Mouse (Mus musculus): ENCODE measurements around the gene Ass1. TPM values are rescaled to one million over a fixed set of nuclear protein-coding genes. Genes with fewer than 3 reads are reported as not detected.

The Ass1 gene
- total and polyA plus RNA-seq, 2 experiments from 2014 or later: 24.9 to 26.4 TPM

DNA sequence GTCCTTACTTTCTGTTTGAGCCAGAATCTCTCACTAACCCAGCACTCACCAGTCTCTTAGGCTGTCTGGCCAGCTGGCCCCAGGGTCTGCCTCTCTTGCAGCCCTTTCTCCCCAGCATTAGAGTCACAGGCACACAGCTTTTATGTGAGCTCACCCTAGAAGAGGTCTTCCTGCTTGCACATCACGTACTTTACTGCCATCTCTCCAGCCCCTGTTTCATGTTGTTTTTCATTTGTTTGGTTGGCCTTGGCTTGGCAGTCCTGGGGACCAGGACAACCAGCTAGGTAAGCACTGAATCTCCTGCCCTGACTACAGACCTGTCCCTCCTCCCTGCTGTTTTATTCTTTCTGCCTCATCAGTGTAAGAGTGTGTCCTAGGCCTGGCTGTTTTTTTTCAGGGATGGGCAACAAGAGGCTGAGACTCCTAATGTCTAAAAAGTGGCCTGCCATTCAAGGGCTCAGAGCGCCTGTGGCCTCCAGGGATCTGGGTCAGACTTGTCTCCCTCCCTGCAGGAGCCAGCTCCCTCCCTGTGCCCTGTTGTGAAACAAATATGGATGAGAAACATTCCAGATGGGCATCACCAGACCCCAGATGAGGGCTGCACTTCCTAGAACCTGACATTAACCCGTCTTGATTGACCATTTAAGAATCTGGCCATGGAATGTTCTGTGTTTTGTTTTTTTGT is 21.1 kb upstream of the Ass1 start:
- TF ChIP-seq CTCF (IDR thresholded peaks at IDR 0.05): no peak
- Histone ChIP-seq H3K9ac (replicated peaks; ENCODE audit: low read length, poor library complexity, severe bottlenecking) (no peak overlapping the region), H3K9me3 (ENCODE audit: low read length) (no peaks in the 10 kb centered on the region), H3K36me3 (ENCODE audit: insufficient read depth, low read length) (no peaks in the 10 kb centered on the region), H3K4me3 (ENCODE audit: low read depth, low read length) (no peak overlapping the region), H3K27ac (ENCODE audit: low read depth, low read length) (no peak overlapping the region), H3K4me2 (ENCODE audit: low read depth, low read length, poor library complexity, severe bottlenecking) (no peak overlapping the region), H3K4me1 (ENCODE audit: insufficient read depth, low read length) (no peaks in the 10 kb centered on the region), H3K27me3 (ENCODE audit: insufficient read depth, low read length) (no peaks in the 10 kb centered on the region)
- ATAC-seq (ENCODE audit: low FRiP score) (no peak; the same call in 1 of the 2 replicates), DNase-seq (ENCODE audit: low spot score) (peak; percentile 9)
- WGBS: 42% methylated on average over 3 of the region's 3 CpGs

DNA sequence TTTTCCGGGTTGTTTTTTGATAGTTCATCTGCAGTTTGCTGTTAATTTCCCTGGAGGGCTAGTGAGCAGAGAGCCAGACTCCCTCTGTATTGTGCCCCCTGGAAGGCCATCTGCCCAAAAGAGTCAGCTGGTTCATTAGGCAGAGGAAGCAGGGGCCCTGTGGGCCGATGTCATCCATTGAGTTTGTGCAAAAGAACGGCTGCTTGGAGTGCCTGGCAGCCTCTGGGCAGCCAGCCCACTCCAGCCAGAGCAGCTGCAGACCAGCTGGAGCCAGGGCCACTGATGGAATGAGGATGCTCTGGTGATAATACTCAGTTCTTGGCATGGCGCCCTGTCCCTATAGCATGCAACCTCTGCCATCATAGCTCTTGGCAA is 20.6 kb upstream of the Ass1 start:
- Histone ChIP-seq H3K36me3 (ENCODE audit: insufficient read depth, low read length) (no peaks in the 10 kb centered on the region), H3K27ac (ENCODE audit: low read depth, low read length) (no peak overlapping the region), H3K4me1 (ENCODE audit: insufficient read depth, low read length) (no peaks in the 10 kb centered on the region), H3K4me3 (ENCODE audit: low read depth, low read length) (no peak overlapping the region), H3K9me3 (ENCODE audit: low read length) (no peaks in the 10 kb centered on the region), H3K9ac (replicated peaks; ENCODE audit: low read length, poor library complexity, severe bottlenecking) (no peak overlapping the region), H3K27me3 (ENCODE audit: insufficient read depth, low read length) (no peaks in the 10 kb centered on the region), H3K4me2 (ENCODE audit: low read depth, low read length, poor library complexity, severe bottlenecking) (no peak overlapping the region)
- ATAC-seq (ENCODE audit: low FRiP score): peak; percentile 85; the same call in 1 of the 2 replicates
- peak; percentile 93 for DNase-seq (ENCODE audit: low spot score)
- WGBS: 35% methylated on average over 4 of the region's 4 CpGs
- no peak for TF ChIP-seq CTCF (IDR thresholded peaks at IDR 0.05)

DNA sequence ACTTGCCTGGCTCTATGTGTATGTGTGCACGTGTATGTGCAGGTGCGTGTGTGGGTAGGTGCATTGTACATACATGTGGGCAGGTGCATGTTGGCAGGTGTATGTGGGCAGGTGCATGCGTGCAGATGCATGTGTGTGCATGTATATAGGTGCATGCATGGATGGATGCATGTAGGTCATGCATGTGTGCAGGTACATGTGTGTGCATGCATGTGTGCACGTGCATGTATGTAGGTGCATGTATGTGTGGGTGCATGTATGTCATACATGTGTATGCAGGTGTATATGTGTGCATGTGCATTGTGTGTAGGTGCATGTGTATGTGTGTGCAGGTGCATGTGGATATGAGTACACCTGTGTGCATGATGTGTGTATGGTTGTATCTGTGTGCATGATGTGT is 20.1 kb upstream of the Ass1 start:
- Histone ChIP-seq H3K4me1 (ENCODE audit: insufficient read depth, low read length) (peaks cover 4% of the 10 kb centered on the region; the same call in 1 of the 2 replicates), H3K36me3 (ENCODE audit: insufficient read depth, low read length) (no peaks in the 10 kb centered on the region), H3K9ac (replicated peaks; ENCODE audit: low read length, poor library complexity, severe bottlenecking) (no peak overlapping the region), H3K27me3 (ENCODE audit: insufficient read depth, low read length) (no peaks in the 10 kb centered on the region), H3K4me3 (ENCODE audit: low read depth, low read length) (no peak overlapping the region), H3K9me3 (ENCODE audit: low read length) (no peaks in the 10 kb centered on the region), H3K4me2 (ENCODE audit: low read depth, low read length, poor library complexity, severe bottlenecking) (no peak overlapping the region), H3K27ac (ENCODE audit: low read depth, low read length) (no peak overlapping the region)
- 97% methylated on average over 4 of the region's 4 CpGs for WGBS
- DNase-seq (ENCODE audit: low spot score) (no peak), ATAC-seq (ENCODE audit: low FRiP score) (no peak)
- no peak for TF ChIP-seq CTCF (IDR thresholded peaks at IDR 0.05)

DNA sequence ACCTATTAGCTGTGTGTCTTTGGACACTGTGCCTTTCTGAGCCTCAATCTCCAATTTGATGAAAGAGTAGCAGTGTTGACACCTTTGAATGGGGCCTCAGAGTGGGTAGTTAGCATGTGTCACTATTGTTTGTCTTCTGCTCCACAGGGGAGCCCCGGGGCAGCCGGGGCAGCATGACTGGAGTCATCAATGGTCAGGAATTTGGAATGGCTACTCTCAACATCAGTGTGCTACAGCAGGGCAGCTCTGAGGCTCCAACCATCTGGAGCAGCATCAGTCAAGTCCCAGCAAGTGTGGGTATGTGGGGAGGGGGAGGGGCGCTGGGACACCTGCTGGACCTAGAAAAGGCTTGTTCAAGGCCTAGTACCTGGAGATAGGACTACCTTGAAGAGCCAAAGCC is 19.3 kb upstream of the Ass1 start:
- Histone ChIP-seq H3K4me2 (ENCODE audit: low read depth, low read length, poor library complexity, severe bottlenecking) (no peak overlapping the region), H3K9me3 (ENCODE audit: low read length) (no peaks in the 10 kb centered on the region), H3K4me1 (ENCODE audit: insufficient read depth, low read length) (peaks cover 4% of the 10 kb centered on the region; the same call in 1 of the 2 replicates), H3K4me3 (ENCODE audit: low read depth, low read length) (no peak overlapping the region), H3K27ac (ENCODE audit: low read depth, low read length) (no peak overlapping the region), H3K9ac (replicated peaks; ENCODE audit: low read length, poor library complexity, severe bottlenecking) (no peak overlapping the region), H3K36me3 (ENCODE audit: insufficient read depth, low read length) (no peaks in the 10 kb centered on the region), H3K27me3 (ENCODE audit: insufficient read depth, low read length) (no peaks in the 10 kb centered on the region)
- 30% methylated on average over 3 of the region's 3 CpGs for WGBS
- ATAC-seq (ENCODE audit: low FRiP score) (no peak), DNase-seq (ENCODE audit: low spot score) (no peak)
- no peak for TF ChIP-seq CTCF (IDR thresholded peaks at IDR 0.05)

DNA sequence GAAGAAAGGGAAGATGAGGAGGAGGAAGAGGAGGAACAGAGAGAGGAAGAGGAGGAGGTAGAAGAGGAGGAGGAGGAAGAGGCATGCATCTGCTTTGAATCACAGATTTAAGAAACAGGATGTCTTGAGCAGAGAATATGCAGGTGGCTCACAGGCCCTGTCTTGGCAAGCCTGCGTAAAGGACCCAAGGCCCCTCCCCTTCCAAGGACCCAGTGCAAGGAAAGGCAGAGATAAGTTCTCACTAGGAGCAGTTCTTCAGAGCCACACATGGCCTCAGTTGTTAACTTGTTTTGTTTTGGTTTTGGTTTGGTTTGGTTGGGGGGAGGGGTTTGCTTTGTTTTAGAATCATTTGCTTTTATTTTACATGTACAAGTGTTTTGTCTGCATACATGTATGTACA is 18.5 kb upstream of the Ass1 start:
- H3K9me3 ChIP-seq (ENCODE audit: low read length): no peaks in the 10 kb centered on the region
- H3K27me3 ChIP-seq (ENCODE audit: insufficient read depth, low read length): no peaks in the 10 kb centered on the region
- H3K4me3 ChIP-seq (ENCODE audit: low read depth, low read length): no peak overlapping the region
- WGBS: 82% methylated on average over 1 of the region's 1 CpGs
- TF ChIP-seq CTCF (IDR thresholded peaks at IDR 0.05): no peak
- DNase-seq (ENCODE audit: low spot score) (no peak), ATAC-seq (ENCODE audit: low FRiP score) (no peak)
- H3K9ac ChIP-seq (replicated peaks; ENCODE audit: low read length, poor library complexity, severe bottlenecking): no peak overlapping the region
- no peak overlapping the region for H3K4me2 ChIP-seq (ENCODE audit: low read depth, low read length, poor library complexity, severe bottlenecking)
- no peaks in the 10 kb centered on the region for H3K36me3 ChIP-seq (ENCODE audit: insufficient read depth, low read length)
- H3K27ac ChIP-seq (ENCODE audit: low read depth, low read length): no peak overlapping the region
- peaks cover 4% of the 10 kb centered on the region; the same call in 1 of the 2 replicates for H3K4me1 ChIP-seq (ENCODE audit: insufficient read depth, low read length)

DNA sequence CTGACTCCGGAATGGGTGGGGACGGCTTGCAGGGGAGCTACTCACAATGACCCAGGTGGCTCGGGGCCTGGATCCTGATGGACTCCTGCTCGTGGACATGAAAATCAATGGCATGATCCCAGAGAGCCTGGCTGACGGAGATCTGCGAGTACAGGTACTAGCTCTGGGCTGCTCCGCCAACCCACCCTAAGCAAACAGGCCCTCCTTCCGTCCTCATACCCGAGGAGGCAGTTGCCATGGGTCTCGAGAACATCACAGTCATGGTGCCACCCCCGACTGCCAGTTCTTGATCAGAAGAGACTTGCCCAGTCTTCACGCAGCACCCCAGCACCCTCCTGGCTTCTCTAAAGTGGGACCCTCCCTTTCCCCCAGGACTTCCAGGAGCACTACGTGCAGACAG is 17.0 kb upstream of the Ass1 start:
- H3K27me3 ChIP-seq (ENCODE audit: insufficient read depth, low read length): no peaks in the 10 kb centered on the region; the same call in 1 of the 2 replicates
- TF ChIP-seq CTCF (IDR thresholded peaks at IDR 0.05): no peak
- 86% methylated on average over 13 of the region's 13 CpGs for WGBS
- no peaks in the 10 kb centered on the region for H3K36me3 ChIP-seq (ENCODE audit: insufficient read depth, low read length)
- no peak overlapping the region for H3K4me3 ChIP-seq (ENCODE audit: low read depth, low read length)
- ATAC-seq (ENCODE audit: low FRiP score): no peak
- H3K4me1 ChIP-seq (ENCODE audit: insufficient read depth, low read length): peaks cover 4% of the 10 kb centered on the region; the same call in 1 of the 2 replicates
- H3K4me2 ChIP-seq (ENCODE audit: low read depth, low read length, poor library complexity, severe bottlenecking): no peak overlapping the region
- no peak overlapping the region for H3K27ac ChIP-seq (ENCODE audit: low read depth, low read length)
- no peak overlapping the region for H3K9ac ChIP-seq (replicated peaks; ENCODE audit: low read length, poor library complexity, severe bottlenecking)
- no peak for DNase-seq (ENCODE audit: low spot score)
- no peaks in the 10 kb centered on the region for H3K9me3 ChIP-seq (ENCODE audit: low read length)

Measured in midbrain, postnatal 0 days (tissue).